Mouse (Mus musculus): ENCODE results near the gene Olfr285. TPM values are rescaled to one million over a fixed set of nuclear protein-coding genes. Genes with fewer than 3 reads are reported as not detected.
A peak's percentile ranks its signal among the peaks of the same experiment; 100 is the strongest.

Olfr285 gene
- not detected in 2 replicates for polyA plus RNA-seq (2016; fragmentation: Nextera tagmentation; extraction: Ambion mirVana)

DNA sequence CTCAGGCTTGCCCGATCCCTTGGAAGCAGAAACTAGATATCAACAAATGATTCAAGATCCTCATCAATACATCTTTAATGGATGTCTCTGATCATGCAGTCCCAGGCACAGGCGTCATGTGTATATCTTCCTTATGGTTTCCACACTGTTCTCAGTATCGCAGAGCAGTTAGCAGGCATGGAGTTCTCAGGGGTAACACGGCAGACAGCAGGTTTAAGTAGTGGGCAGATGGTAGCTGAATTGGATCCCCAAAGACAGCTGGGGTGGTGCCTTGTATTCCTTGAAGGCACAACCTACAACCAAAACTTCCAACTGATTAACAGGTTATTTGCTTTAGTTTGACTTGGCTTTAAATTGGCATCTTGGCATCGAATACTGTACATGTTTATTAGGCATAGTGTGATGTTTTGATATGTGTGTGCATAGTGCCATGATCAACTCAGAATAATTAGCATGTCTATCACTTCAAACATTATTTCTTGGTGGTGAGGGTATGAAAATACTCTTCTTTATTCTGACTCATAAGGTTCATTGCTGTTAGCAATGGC, at the start of gene Olfr285:
Olfr285 (minus strand) TSS at position 177 of the 548 bp plus-strand sequence.
- no peaks in the 10 kb centered on the region for H3K36me3 ChIP-seq
- H3K27ac ChIP-seq, result no peak within 1 kb of the TSS
- 91% methylated on average over 5 of the region's 5 CpGs for WGBS
- H3K9me3 ChIP-seq, result no peaks in the 10 kb centered on the region
- H3K9ac ChIP-seq (replicated peaks), result no peak within 1 kb of the TSS; the same call in 1 of the 2 replicates
- no peaks in the 10 kb centered on the region for H3K27me3 ChIP-seq
- H3K4me3 ChIP-seq (replicated peaks), result no peak within 1 kb of the TSS
- H3K4me2 ChIP-seq, result no peak within 1 kb of the TSS
- H3K4me1 ChIP-seq (replicated peaks), result no peaks in the 10 kb centered on the region
- no peak for ATAC-seq (ENCODE audit: insufficient number of reproducible peaks, insufficient read depth, low FRiP score, low TSS enrichment, low read depth)

DNA sequence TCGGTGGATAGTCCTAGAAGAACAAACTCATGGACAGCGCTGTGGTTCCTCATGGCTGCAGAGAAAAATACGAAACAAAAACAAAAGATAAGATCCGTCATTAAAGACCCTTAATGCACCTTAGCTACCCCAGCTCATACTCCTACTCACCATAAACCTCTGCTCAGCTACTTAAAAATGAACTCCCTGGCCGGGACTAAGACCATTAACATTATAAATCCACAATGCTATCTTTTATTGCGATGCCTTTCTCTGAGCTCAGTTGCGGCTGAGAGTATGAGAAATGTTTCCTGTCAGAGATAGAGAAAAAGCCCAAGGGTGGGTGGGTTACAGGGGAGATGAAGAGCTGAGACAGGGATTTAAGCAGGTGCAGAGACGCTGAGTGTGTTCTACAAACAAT, 23.7 kb upstream of the Olfr285 start, which contains the start of gene Olfr284:
Olfr284 (minus strand) TSS at position 101 of the 400 bp plus-strand sequence.
- Histone ChIP-seq H3K27ac (no peak within 1 kb of the TSS), H3K9me3 (no peaks in the 10 kb centered on the region), H3K27me3 (peaks cover 3% of the 10 kb centered on the region; the same call in 1 of the 2 replicates), H3K9ac (replicated peaks) (no peak within 1 kb of the TSS), H3K4me1 (replicated peaks) (no peaks in the 10 kb centered on the region), H3K4me2 (no peak within 1 kb of the TSS), H3K4me3 (replicated peaks) (no peak within 1 kb of the TSS), H3K36me3 (no peaks in the 10 kb centered on the region)
- ATAC-seq (ENCODE audit: insufficient number of reproducible peaks, insufficient read depth, low FRiP score, low TSS enrichment, low read depth), result no peak
- WGBS, result 85% methylated on average over 8 of the region's 8 CpGs

DNA sequence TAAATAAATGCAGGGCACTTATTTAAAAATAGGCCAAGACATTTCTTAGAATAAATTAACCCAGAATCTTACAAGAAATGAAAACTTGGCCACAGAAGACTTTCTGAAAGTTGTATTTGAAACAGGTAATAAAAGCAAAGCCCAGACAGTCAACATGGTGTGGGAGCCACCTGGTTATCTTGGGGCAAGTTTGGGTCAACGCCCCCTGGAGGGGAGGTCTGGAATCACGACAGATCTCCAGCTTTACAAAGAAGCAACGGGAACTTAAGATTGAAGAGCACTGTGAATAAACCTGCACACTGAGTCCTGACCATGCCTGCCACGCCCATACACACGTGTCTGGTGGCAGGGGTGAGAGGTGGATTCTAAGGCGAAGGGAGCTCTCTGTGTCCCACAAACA, 1.4 kb downstream of the Olfr285 start:
- Histone ChIP-seq H3K4me1 (replicated peaks) (no peaks in the 10 kb centered on the region), H3K27ac (no peak overlapping the region), H3K36me3 (no peaks in the 10 kb centered on the region), H3K27me3 (no peaks in the 10 kb centered on the region), H3K9me3 (no peaks in the 10 kb centered on the region), H3K4me3 (replicated peaks) (no peak overlapping the region), H3K9ac (replicated peaks) (no peak overlapping the region), H3K4me2 (no peak overlapping the region)
- no peak for ATAC-seq (ENCODE audit: insufficient number of reproducible peaks, insufficient read depth, low FRiP score, low TSS enrichment, low read depth)
- WGBS, result 54% methylated on average over 6 of the region's 6 CpGs

DNA sequence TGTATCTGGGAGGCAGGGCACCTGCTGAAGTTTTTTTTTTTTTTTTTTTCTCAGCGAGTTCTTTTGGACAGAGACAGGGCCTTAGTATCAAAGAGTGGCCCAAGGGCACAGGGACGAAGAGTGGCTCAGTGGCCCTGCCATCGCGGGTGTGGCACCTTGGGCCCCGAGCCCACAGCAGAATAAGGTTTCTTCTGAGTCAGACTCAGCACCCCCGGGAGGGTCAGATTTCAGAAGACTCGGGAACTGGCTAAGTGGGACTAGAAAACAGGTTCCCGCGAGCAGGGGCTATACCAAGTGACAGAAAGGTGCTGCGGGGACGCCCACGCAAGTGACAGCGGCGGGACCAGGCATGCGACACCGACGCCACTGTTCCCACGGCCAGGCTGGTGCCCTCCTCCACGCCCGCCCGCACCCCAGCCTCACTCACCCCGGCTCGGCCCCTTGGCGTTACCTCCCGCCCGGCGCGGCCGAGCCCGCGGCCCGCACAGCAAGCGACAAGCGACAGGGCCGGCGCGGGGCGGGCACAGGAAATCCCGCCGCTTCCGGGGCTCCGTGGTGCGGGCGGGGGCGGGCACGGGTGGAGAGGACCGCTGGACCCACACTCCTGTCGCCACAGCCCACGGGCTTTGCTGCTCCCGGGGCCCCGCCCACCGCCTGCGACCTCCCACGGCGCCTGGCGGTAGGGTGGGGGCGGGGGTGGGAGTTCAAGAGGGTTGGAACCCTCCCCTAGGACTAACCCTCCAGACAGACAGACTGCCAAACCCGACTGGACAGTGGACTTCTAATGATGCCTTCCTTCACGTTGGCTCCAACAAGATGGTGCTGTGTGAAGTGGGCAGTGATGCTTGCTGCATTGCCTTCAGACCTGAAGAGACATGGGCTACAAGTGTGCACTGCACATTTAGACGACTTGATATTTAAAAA, 21.3 kb downstream of the Olfr285 start, which contains the start of gene Zfp641:
Zfp641 (minus strand) TSS at position 534 of the 924 bp plus-strand sequence.
- ATAC-seq (ENCODE audit: insufficient number of reproducible peaks, insufficient read depth, low FRiP score, low TSS enrichment, low read depth), result no peak
- 3% methylated on average over 55 of the region's 60 CpGs for WGBS
- Histone ChIP-seq H3K4me3 (replicated peaks) (peak within 1 kb of the TSS; percentile 58), H3K27me3 (peaks cover 33% of the 10 kb centered on the region), H3K9ac (replicated peaks) (peak within 1 kb of the TSS; percentile 75), H3K9me3 (no peaks in the 10 kb centered on the region), H3K27ac (no peak within 1 kb of the TSS), H3K36me3 (no peaks in the 10 kb centered on the region), H3K4me1 (replicated peaks) (peaks cover 4% of the 10 kb centered on the region; the same call in 1 of the 2 replicates), H3K4me2 (peak within 1 kb of the TSS; percentile 93)

DNA sequence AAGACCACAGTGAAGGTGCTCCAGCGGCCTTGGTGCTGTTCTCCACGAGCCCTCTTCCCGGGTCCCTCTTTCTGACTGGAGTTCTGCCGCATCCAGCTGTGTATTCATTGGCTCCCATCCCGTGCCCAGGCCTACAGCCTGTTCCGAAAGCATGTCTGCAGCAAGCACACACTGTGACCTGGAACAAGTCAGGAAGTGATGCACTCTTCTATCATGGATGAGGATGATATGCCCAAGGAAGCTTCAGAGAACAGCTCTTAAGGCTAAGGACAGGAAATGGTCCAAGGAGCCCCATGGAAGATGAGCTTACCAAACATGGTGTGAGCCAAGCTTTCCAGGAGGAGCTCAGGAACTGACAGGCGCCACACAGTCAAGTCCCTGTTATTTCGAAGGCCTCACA, 23.5 kb downstream of the Olfr285 start:
- 89% methylated on average over 8 of the region's 8 CpGs for WGBS
- no peak for ATAC-seq (ENCODE audit: insufficient number of reproducible peaks, insufficient read depth, low FRiP score, low TSS enrichment, low read depth)

DNA sequence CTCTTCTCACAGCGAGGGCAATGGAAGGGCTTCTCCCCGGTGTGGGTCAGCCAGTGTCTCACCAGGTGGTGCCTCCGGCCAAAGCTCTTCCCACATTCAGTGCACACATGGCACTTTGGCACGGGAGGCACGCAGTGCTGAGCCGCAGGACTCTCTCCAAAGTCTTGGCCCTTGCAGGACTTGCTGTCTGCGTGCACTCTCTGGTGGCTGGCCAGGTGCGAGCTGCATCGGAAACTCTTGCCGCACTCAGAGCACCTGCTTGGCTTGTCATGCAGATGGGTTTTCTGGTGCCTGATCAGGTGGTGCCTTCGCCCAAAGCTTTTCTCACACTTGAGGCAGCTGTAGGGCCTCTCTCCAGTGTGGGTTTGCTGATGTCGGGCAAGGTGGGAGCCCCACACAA, 28.6 kb downstream of the Olfr285 start:
- H3K9me3 ChIP-seq, result no peaks in the 10 kb centered on the region
- peaks cover 4% of the 10 kb centered on the region; the same call in 1 of the 2 replicates for H3K27me3 ChIP-seq
- H3K9ac ChIP-seq (replicated peaks), result no peak overlapping the region
- no peaks in the 10 kb centered on the region for H3K4me1 ChIP-seq (replicated peaks)
- 72% methylated on average over 12 of the region's 12 CpGs for WGBS
- no peaks in the 10 kb centered on the region for H3K36me3 ChIP-seq
- no peak overlapping the region for H3K4me2 ChIP-seq
- no peak for ATAC-seq (ENCODE audit: insufficient number of reproducible peaks, insufficient read depth, low FRiP score, low TSS enrichment, low read depth)
- no peak overlapping the region for H3K27ac ChIP-seq
- H3K4me3 ChIP-seq (replicated peaks), result no peak overlapping the region

More for the DNA sequence above, 23.5 kb downstream of the Olfr285 start:
- Histone ChIP-seq H3K9me3 (no peaks in the 10 kb centered on the region), H3K27ac (no peak overlapping the region), H3K4me1 (replicated peaks) (peaks cover 4% of the 10 kb centered on the region; the same call in 1 of the 2 replicates), H3K4me3 (replicated peaks) (no peak overlapping the region), H3K27me3 (peaks cover 33% of the 10 kb centered on the region), H3K36me3 (no peaks in the 10 kb centered on the region), H3K9ac (replicated peaks) (no peak overlapping the region), H3K4me2 (no peak overlapping the region)

DNA sequence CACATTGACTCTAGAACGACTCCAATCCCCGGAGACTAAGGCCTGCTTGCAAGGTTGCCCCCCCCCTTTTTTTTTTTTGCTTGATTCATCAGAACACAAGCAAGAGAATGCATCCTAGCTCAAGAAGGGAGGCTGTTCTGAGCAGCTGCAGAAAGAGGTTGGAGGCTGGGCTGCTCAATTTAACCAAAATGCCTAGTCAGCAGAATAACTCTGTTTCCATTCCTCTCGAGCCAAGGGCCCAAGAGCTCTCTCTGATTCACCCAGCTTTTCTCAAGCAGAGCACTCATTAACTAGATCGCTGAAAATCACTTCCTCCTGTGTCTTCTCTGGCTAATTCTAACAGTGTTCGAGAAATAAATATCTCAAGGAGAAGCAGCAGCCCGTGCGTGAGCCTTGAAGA, 30.7 kb downstream of the Olfr285 start:
- Histone ChIP-seq H3K36me3 (no peaks in the 10 kb centered on the region), H3K27me3 (peaks cover 4% of the 10 kb centered on the region; the same call in 1 of the 2 replicates), H3K4me3 (replicated peaks) (no peak overlapping the region), H3K27ac (no peak overlapping the region), H3K4me1 (replicated peaks) (no peaks in the 10 kb centered on the region), H3K4me2 (no peak overlapping the region), H3K9me3 (no peaks in the 10 kb centered on the region), H3K9ac (replicated peaks) (no peak overlapping the region)
- 78% methylated on average over 7 of the region's 7 CpGs for WGBS
- no peak for ATAC-seq (ENCODE audit: insufficient number of reproducible peaks, insufficient read depth, low FRiP score, low TSS enrichment, low read depth)

Other genes starting within 250 kb of the Olfr285 start
- gene Pfkm, start 224.8 kb downstream of the Olfr285 start, polyA plus RNA-seq (2016; fragmentation: Nextera tagmentation; extraction: Ambion mirVana), result 49.4 and 52.7 TPM in 2 replicates
- gene Senp1, start 223.6 kb downstream of the Olfr285 start, polyA plus RNA-seq (2016; fragmentation: Nextera tagmentation; extraction: Ambion mirVana), result 46.3 and 46.9 TPM in 2 replicates
- gene Asb8, start 151.7 kb downstream of the Olfr285 start, polyA plus RNA-seq (2016; fragmentation: Nextera tagmentation; extraction: Ambion mirVana), result 42.4 and 43.5 TPM in 2 replicates
- 0.32 and 0.41 TPM in 2 replicates for gene Ccdc184, start 150.2 kb downstream of the Olfr285 start, polyA plus RNA-seq (2016; fragmentation: Nextera tagmentation; extraction: Ambion mirVana)
- not detected in 2 replicates for gene Olfr288, start 121.8 kb downstream of the Olfr285 start, polyA plus RNA-seq (2016; fragmentation: Nextera tagmentation; extraction: Ambion mirVana)
- not detected in 2 replicates for gene Gm44579, start 96.4 kb downstream of the Olfr285 start, polyA plus RNA-seq (2016; fragmentation: Nextera tagmentation; extraction: Ambion mirVana)
- gene Olfr287, start 96.3 kb downstream of the Olfr285 start, polyA plus RNA-seq (2016; fragmentation: Nextera tagmentation; extraction: Ambion mirVana), result not detected in 2 replicates
- gene Olfr286, start 82.9 kb downstream of the Olfr285 start, polyA plus RNA-seq (2016; fragmentation: Nextera tagmentation; extraction: Ambion mirVana), result not detected in 2 replicates
- gene H1fnt, start 60.1 kb downstream of the Olfr285 start, polyA plus RNA-seq (2016; fragmentation: Nextera tagmentation; extraction: Ambion mirVana), result not detected in 2 replicates
- gene Zfp641, start 21.2 kb downstream of the Olfr285 start, polyA plus RNA-seq (2016; fragmentation: Nextera tagmentation; extraction: Ambion mirVana), result 0.29 and 0.52 TPM in 2 replicates
- not detected in 2 replicates for gene Olfr284, start 23.6 kb upstream of the Olfr285 start, polyA plus RNA-seq (2016; fragmentation: Nextera tagmentation; extraction: Ambion mirVana)
- gene Olfr283, start 63.6 kb upstream of the Olfr285 start, polyA plus RNA-seq (2016; fragmentation: Nextera tagmentation; extraction: Ambion mirVana), result not detected in 2 replicates
- gene Olfr282, start 113.9 kb upstream of the Olfr285 start, polyA plus RNA-seq (2016; fragmentation: Nextera tagmentation; extraction: Ambion mirVana), result not detected in 2 replicates
- not detected in 2 replicates for gene Olfr281, start 135.2 kb upstream of the Olfr285 start, polyA plus RNA-seq (2016; fragmentation: Nextera tagmentation; extraction: Ambion mirVana)
- gene OR5BS1P, start 152.5 kb upstream of the Olfr285 start, polyA plus RNA-seq (2016; fragmentation: Nextera tagmentation; extraction: Ambion mirVana), result not detected in 2 replicates
- gene Lalba, start 165.4 kb upstream of the Olfr285 start, polyA plus RNA-seq (2016; fragmentation: Nextera tagmentation; extraction: Ambion mirVana), result 0.38 TPM in 1 of 2 replicates, not detected in the other
- gene Olfr279, start 175.0 kb upstream of the Olfr285 start, polyA plus RNA-seq (2016; fragmentation: Nextera tagmentation; extraction: Ambion mirVana), result not detected in 2 replicates
- 190 and 192 TPM in 2 replicates for gene Kansl2, start 216.9 kb upstream of the Olfr285 start, polyA plus RNA-seq (2016; fragmentation: Nextera tagmentation; extraction: Ambion mirVana)